Mouse (Mus musculus) cerebral cortex, adult 2 months (tissue): ENCODE measurements around the gene Vav2.

ENCODE experiments used
- WGBS: fragments of 180-500 bp; shearing (Covaris S2); methylation state at CpG from one replicate; pipeline ENCODE4 v1.1.7; 2018; 5-methylcytosine and 5-hydroxymethylcytosine counted together

The Vav2 gene

DNA sequence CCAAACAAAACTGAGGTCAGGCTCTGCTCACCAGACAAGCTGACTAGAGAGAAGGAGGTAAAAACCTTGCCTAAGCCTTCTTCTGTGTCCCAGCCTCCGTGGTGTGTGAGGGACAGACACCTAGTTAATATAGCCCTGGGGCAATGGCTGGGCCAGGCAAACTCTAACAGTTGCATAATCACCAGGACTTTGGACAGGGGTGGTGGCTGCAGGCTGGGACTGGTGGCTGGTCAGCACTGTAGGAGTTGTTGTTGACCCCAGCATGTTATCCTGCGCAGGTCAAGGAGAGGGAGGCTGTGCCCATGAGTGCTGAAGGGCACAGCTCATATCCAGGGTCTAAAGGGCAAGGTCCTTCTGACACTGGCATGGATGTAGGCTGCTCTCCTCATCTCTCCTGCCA is 178.6 kb downstream of the Vav2 start, which contains the start of gene Sardh:
Gene Sardh, minus strand, starts transcription at position 127 of the 400 bp plus-strand sequence.
- WGBS = 96% methylated on average over 2 of the region's 2 CpGs

GRCm38 (mm10) chr2:27247487-27247863 is 179.4 kb downstream of the Vav2 start:
- WGBS = 38% methylated on average over 2 of the region's 2 CpGs

DNA sequence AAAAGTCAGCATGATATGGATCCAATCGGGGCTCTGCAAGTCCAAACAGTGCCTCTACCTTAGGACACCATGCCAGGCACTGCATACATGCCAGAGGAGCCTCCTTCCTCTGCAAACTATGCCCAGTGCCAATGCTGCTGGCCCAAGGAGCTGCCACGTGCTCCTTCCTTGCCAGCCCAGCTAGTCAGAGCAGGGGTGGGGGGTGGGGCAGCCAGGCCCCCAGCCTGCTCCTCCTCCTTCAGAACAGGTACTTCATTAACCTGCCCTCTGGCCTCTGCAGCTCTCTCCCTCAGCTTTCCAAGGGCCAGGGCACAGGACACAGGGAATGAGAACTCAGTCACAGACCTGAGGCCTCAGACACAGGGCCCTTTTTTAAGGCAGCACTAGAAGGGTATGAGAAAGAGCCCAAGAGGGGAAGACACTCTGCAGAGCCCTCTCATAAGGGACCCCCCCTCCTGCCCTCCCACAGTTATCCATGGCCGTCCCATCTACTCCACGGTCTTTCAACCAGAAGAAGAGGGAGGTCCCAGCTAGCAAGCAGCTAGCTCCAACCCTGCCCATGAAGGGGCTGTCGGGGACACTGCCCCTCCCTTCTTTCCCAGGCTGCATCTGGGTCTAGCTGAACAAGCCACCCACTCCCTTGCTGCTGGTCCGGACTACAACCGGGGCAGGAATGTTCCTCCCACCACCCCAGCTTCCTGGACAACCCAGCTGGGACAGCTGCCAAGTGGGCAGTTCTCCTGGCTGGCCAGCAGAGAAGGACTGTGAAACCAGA is 179.9 kb downstream of the Vav2 start:
- WGBS = 38% methylated on average over 7 of the region's 7 CpGs

DNA sequence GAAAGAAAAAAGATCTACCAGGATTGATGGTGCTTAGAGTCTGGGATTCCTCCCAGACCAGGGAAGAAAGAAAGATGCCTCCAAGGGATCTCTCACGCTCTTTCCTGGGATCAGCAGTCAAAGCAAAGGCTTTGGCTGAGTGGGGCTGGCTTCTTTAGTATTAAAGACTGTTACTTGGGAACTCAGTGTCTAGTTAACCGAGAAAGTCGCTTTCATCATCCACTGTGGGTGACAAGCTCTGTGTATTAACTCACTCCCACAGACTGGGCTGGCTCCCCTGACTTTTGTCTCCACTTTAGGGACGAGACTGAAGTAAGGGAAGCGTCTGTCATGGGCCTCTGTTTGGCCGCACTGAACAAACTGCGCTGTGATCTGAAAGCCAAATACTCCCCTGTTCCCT is 180.9 kb downstream of the Vav2 start:
- 70% methylated on average over 7 of the region's 7 CpGs for WGBS

- WGBS = 43% methylated on average over 4 of the region's 4 CpGs
Observed at GRCm38 (mm10) chr2:27237342-27237741, 189.5 kb downstream of the Vav2 start.

GRCm38 (mm10) chr2:27235729-27236128 is 191.1 kb downstream of the Vav2 start:
- 19% methylated on average over 3 of the region's 3 CpGs for whole genome bisulfite sequencing

DNA sequence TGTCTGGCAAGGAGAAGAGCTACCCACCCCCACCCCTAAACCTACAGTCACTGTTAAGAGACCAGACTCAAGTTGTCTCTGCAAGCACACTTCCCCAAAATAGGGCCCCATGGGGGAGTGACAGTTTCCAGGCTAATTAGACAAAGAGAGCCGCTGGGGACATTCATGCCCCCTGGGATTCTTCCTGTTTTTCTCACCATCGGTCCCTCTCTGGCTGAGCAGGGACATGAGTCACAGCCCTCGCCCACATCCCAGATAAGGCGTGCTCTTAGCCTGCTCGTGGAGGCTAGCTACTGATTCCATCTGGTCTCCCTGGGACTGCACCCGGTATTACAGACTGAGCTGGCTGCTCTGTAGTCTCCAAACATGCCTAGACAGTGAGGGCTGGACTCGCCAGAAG is 194.5 kb downstream of the Vav2 start:
- WGBS = 30% methylated on average over 7 of the region's 7 CpGs

DNA sequence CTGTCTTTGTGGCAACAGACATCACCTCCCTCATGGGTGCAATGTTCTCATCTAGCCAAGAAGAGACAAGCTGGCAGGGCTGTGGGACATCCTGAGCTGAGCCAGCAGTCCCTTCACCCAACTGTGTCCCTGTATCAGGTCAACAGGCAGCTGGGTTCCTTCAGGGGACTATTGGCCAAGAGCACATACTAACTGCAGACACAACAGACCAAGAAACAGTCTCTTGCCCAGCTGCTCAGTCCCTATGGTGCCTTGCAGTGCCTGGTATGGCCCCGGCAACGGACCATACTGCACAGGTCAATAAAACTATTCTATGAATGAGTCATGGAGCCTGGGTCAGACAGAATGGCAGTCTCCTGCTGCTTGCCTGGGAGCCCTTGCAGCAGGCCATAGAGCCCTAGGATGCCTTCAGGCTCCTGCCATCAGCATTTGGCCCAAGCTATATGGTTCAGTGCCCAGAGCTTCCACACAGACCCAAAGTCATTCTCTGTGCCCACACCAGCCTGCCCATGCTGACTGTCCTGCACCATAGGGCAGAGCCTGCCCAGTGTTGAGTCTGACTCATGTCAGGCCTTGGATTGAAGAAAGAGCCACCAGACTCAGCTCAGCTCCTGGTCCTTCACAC is 197.2 kb downstream of the Vav2 start:
- WGBS = 92% methylated on average over 2 of the region's 2 CpGs

GRCm38 (mm10) chr2:27228809-27229480 is 197.9 kb downstream of the Vav2 start:
- WGBS = 60% methylated on average over 5 of the region's 5 CpGs

GRCm38 (mm10) chr2:27226572-27226971 is 200.3 kb downstream of the Vav2 start:
- WGBS = 63% methylated on average over 7 of the region's 7 CpGs

DNA sequence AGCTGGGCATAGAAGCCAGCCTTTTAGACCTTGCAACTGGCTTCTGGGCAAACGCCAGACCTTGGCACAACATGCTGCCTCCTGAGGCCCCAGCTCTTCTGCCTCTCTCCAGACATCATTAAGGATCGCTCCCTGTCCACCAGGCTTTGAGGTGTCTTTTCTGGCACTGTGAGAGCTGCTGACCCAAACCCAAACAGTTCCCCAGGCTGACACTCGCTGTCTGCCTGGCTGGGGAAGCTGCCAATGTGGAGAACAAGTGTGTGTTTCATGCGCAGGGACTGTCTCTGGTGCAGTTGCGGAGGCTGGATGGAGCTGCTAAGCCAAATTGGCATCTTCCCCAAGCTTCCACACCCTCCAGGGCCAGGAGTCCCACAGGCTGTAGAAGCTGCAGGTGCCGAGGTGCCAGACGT is 203.8 kb downstream of the Vav2 start:
- 29% methylated on average over 7 of the region's 7 CpGs for WGBS

- 80% methylated on average over 8 of the region's 8 CpGs for WGBS
Observed at GRCm38 (mm10) chr2:27218569-27218968, 208.3 kb downstream of the Vav2 start.

DNA sequence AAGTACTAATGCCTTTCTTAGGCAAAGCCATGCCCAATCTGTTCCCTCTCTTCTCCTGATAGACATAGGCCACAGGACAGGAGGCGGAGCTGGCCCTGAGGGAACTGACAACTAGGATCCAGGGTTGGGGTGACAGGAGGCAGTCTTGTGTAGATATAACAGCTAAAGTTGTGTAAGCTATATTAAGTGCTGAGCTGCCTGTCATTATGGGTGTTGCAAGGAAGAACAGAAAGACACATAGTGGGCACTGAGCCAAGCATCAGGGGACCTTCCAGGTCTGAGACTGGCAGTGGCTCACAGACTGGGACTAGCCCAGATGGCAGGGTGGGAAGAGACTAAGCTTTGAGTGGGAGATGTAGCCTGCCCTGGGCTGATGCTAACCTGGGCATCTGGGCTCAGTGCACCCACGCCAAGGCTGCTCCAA is 208.7 kb downstream of the Vav2 start:
- 70% methylated on average over 2 of the region's 2 CpGs for WGBS

DNA sequence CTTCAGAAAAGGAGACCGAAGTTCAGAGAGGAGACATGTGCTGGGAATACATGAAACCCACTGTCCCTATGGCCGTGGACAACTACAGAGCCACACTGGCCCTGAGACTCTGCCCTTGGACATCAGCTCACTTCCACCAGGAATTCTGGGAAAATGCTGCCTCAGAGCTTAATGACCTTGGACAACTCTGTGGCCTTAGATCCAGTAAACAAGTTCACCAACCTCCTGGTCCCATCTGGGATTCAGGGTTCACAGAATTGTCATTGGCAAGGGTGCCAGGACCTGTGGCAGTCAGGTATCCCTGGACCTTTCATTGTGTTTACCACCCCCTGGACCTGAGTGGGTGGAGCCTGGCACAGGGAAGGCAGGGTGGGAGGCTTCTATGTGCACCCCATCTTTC is 211.3 kb downstream of the Vav2 start:
- WGBS = 78% methylated on average over 2 of the region's 2 CpGs
